Mouse (Mus musculus) thymus, adult 18-20 months (tissue): ENCODE results near the gene Rrp7a.

ENCODE experiments used
- DNase-seq, 2 experiments: peaks; one replicate each; pipeline ENCODE4 v3.0.0; 2022; ENCODE audit warnings: mixed read lengths in 2 of 2

The Rrp7a gene

GRCm38 (mm10) chr15:83111290-83111689, 11.3 kb downstream of the Rrp7a start:
- DNase-seq: no peak

DNA sequence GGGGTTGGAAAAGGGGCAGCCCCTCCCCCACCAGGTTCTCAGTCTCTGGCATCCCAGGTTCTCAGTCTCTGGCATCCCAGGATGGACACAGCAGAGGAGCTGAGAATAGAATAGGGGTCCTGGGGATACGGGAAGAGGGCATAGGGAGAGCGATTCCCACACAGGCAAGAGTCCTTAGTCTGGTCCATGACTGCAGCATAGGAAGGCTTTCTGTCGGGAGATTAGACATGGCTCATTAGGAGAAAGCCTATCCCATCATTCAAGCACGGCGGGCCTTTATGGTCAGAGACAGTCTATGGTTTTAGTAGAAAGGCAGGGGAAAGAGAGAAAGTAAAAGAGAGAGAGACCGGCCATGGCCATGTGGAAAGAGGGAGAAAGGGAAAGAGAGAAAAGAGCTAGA, 14.8 kb downstream of the Rrp7a start:
- no peak for DNase-seq

DNA sequence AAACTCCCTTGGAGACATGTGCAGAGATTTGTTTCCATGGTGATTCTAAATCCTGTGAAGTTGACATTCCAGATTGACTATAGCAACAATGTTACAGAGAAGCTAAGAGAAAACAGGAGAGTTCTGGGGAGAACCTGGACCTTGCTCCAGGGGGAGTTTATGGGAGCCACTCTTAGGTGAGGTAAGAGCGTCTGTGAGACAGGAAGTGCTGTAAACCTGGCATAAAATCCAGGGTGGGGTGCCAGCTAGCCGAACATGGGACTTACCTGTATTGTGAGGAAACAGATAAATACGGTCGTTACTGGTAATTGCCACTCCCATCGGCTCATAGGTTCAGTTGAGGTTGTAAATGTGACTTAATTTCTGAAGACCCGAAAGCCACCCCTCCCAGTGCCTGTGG, 16.2 kb downstream of the Rrp7a start:
- DNase-seq: no peak

- DNase-seq: no peak
These were observed 19.5 kb downstream of the Rrp7a start for GRCm38 (mm10) chr15:83103111-83103510.

- DNase-seq: no peak
These were observed 22.3 kb downstream of the Rrp7a start for GRCm38 (mm10) chr15:83100332-83100662.

DNA sequence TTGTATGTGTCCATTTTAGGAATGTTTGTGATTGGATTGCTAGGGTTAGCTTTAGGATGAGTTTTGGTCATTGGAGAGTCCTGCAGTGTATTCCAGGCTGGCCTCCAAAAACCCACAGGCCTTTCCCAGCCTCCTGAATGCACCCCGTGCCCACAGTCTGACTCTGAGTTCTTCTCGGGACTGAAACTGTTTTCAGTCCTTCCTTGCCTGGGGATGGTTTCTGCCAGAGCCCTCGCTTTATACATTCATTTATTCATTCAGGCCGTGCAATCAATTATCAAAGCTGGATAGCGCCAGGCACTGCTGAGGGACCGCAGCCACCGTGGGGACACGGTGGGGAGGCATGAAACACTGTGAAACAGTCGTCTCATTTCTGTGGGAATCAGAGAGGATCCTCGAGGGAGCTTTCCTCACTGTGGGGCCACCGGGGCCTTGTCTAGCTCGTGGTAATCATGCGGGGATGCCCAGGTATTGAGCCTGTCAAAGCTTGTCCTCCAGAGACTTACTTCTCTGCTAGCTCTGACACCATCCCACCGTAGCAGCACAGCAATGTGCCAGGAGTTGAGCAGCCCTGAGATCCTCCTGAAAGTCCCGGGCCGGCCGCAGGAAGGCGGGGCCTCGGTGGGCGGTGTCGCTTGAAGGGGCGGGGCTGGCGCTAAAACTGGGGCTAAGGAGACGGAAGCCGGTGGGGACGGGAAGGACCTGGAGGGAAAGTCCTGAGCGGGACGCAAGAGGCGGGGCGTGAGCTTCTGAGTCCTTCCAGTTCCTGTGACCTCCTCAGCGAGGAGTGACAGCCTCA, 22.9 kb downstream of the Rrp7a start:
- peak; percentile 93 for DNase-seq

GRCm38 (mm10) chr15:83095950-83096349, 26.7 kb downstream of the Rrp7a start:
- no peak for DNase-seq

DNA sequence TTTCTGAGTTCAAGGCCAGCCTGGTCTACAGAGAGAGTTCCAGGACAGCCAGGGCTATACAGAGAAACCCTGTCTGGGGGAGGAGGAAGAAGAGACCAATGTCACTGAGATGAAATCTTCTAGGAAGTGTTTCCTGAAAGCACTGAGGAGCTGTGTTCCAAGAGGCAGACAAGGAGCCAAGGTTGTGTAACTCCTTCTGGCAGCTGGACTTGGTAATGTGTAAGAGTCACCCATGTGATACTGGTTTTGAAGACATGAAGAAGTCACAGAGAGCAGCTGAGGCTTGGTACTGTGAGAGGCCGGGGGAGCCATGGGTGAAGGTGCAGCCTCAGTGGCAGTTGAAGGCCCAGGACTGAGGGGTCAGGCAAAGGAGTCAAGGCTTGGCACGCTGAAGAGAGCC, 28.9 kb downstream of the Rrp7a start:
- DNase-seq: no peak

DNA sequence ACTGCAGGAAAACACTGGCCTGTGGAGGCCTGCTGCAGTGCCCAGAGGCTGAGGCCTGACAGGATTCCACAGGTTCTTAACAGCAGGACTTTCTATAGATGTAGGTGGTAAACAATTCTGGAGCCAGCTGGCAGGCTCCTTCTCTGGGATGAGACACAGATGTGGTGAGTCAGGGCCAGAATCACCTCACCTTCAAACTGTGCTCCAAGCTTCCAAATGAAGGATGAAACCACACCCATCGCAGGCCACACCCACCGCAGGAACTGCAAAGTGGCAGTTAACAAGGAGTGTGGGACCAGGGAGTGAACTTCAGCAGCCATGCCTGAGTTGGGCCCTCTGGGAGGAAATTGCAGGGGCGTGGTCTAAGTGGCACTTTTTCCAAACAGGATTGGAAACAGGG, 31.7 kb downstream of the Rrp7a start:
- DNase-seq: no peak

DNA sequence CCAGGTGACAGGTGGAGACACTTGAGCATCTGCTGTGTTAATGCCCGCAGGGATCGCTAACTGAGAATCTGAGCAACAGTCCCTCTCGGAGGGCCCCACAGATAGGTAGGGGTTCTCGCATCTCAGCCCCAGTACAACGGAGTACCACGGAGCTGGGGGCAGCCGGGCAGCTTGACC, 33.3 kb downstream of the Rrp7a start, which contains the start of gene Serhl:
Gene Serhl, plus strand, starts transcription at position 78 of the 177 bp plus-strand sequence.
- no peak for DNase-seq

DNA sequence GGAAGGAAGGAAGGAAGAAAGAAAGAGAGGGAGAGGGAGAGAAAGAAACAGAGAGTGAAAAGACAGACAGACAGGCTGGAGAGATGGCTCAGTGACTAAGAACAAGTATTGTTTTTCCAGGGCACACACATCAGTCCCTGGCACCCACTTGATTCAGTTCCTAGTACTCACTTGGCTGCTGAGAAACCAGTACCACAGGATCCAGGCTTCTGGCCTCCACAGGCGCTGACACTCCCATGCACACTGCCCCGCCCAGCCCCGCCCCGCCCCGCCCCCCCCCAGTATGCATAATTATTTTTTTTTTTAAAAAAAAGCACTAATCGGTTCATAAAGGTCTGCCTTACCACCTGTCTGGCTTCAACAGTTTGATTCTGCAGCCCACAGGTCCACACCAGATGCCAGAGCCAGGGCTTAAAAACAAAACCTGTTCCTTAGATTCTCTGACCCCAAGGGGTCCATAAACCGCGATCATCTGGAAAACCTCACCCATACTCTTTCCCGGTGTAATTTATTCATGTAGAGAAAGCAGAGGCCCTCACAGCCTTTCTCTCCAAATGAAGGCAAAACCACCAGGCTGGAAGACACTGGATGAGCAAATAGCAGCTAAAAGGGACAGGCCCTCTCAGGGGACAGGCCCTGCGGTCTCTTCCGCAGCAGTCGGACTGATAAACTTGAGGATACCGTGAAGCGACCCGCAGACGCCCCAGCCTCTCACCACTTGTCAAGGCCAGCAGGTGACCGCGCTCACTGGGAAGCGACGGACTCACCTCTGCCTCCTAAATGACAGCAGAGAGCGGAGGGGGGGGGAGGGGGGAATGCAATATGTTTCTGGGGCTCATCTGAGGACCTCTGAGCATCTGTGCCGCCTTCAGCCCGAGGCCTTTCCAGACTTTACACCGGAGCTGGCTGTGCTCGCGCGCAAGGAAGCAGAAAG, 33.8 kb downstream of the Rrp7a start:
- DNase-seq: no peak

DNA sequence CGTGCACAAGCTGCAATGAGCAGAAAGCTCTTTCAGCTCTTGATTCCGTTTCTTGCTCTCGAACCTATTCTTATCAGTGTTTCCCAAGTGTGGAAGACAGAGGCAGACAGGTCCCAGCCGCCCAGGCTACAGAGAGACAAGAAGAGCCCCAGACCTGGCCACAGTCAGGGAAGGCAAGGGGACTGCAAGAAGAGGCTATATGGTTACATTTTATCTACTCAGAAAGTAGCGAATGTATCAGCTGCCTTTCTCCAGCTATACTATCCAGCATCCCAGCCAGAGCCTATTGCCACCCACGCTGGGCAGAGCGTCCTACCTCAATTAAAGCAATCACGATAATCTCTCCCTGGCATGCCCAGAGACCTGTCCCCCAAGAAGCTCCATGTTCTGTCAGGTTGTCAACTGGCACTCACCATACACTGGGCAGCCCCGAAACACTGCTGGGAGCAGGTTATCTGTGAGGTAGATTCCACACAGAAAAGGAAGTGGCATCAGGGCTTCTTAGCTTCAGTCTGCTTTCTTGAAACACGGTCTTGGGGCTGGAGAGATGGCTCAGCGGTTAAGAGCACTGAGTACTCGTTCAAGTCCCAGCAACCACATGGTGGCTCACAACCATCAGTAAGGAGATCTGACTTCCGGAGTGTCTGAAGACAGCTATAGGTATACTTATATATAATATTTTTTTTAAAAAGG, 35.8 kb downstream of the Rrp7a start:
- DNase-seq: no peak

DNA sequence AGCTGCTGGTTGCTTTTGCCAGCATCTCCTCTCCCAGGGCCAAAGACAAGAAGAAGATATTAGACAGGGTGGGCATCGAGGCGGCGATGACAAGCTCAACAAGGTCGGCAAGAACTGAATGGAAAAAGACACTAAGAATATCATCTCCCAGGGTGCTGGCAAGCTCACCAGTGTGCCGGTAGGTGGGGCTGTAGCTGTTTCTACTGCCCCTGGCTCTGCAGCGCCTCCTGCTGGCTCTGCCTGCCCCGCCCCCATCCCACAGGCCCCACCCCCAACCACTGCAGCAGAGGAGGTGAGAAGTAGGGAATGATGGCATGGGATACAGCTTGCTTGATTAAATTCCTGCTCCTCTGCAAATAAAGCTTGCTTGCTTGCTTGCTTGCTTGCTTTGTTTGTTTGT, 36.7 kb downstream of the Rrp7a start:
- DNase-seq: peak in 1 of 2 experiments; percentile 28

GRCm38 (mm10) chr15:83084022-83084640, 38.5 kb downstream of the Rrp7a start:
- DNase-seq: peak in 1 of 2 experiments; percentile 21

DNA sequence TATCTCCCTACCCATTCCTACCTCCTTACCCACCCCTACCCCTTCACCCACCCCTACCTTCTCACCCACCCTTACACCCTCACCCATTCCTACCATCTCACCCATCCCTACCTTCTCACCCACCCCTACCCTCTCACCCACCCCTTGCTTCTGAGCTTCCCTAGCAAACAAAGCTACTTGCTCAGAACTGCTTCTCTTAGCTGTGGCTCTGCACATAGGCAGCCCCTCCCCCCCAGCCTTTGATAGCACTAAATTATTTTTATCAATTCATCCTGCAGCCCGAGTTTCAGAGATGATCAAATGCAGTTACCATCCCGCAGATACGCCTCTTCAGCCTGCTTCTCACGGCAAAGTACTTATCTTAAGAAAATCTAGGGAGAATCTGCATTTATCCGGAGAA, 39.1 kb downstream of the Rrp7a start:
- DNase-seq: no peak

- no peak for DNase-seq
These were observed 46.7 kb downstream of the Rrp7a start for GRCm38 (mm10) chr15:83075607-83076525.

DNA sequence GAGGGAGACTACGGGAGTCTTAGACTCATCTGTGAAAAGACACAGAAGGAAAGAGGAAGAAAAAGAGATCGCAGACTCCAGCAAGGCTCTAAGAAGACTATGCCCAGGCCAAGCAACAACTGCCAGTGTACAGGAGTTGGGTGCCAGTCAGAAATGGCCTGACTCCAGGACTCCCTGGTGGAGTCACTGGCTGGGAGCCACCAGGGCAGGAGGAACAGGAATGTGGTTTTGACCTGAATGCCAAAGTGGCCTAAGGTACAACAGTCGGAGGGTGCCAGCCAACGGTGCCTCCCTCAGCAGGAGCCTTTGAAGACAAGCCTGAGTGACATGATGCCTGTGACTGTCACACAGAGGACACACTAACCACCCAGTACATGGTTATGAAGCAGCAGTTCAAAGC, 48.4 kb downstream of the Rrp7a start:
- DNase-seq: no peak

- no peak for DNase-seq
These were observed 50.8 kb downstream of the Rrp7a start for GRCm38 (mm10) chr15:83071752-83072151.

GRCm38 (mm10) chr15:83070942-83071341, 51.7 kb downstream of the Rrp7a start:
- no peak for DNase-seq

GRCm38 (mm10) chr15:83068270-83068669, 54.3 kb downstream of the Rrp7a start:
- no peak for DNase-seq

DNA sequence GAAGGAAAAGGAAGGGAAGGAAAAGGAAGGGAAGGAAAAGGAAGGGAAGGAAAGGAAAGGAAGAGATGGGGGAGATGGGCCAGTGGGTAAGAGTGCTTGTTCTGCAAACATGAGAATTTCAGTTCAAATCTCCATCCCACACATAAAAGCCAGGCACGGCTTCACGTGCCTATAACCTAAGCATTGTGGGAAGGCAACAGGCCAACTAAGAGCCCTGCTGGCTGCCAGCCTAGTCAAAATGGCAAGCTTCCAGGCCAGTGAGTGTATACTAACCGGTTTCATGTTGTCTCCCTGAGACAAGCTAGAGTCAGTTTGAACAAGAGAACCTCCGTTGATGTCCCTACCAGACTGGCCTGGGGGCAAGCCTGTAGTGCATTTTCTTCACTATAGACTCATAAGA, 57.1 kb downstream of the Rrp7a start:
- DNase-seq: no peak
